Mouse (Mus musculus) limb, embryonic 11.5 days (tissue): ENCODE measurements around the gene Adm. TPM values are rescaled to one million over a fixed set of nuclear protein-coding genes. Genes with fewer than 3 reads are reported as not detected.
A peak's percentile ranks its signal among the peaks of the same experiment; 100 is the strongest.
"Not testable (repeated sequence)": the region's sequence is repeated elsewhere in the genome, so short reads cannot be mapped to it uniquely, and the experiment has no call there.

Source experiments
- ATAC-seq: fragments of 200-750 bp; cut with Nextera tagmentation; 2 replicates; pipeline ENCODE4 v1.8.0; 2017; ENCODE audit warnings: low read depth; ENCODE audit not compliant: insufficient number of reproducible peaks, low FRiP score, low TSS enrichment
- DNase-seq: peaks from one replicate; pipeline ENCODE4 v3.0.0-alpha.2; 2015; ENCODE audit warnings: low spot score
- H3K27ac ChIP-seq: fragments of 300-500 bp; sonication (generic); replicated peaks from 2 replicates; pipeline ENCODE4 v1.5.1; 2014; ENCODE audit warnings: low read depth, mild to moderate bottlenecking, low read length
- H3K27me3 ChIP-seq: fragments of 300-500 bp; sonication (generic); 2 replicates; pipeline ENCODE4 v1.6.1; 2014; ENCODE audit warnings: mild to moderate bottlenecking, low read length, mixed read lengths; ENCODE audit not compliant: control insufficient read depth, insufficient read depth
- H3K36me3 ChIP-seq: fragments of 300-500 bp; sonication (generic); 2 replicates; pipeline ENCODE4 v1.6.1; 2014; ENCODE audit warnings: mild to moderate bottlenecking, low read length, moderate library complexity, mixed read lengths; ENCODE audit not compliant: control insufficient read depth, insufficient read depth
- H3K4me1 ChIP-seq: fragments of 300-500 bp; sonication (generic); 2 replicates; pipeline ENCODE4 v1.6.1; 2014; ENCODE audit warnings: low read length, mixed read lengths; ENCODE audit not compliant: control insufficient read depth, insufficient read depth
- H3K4me2 ChIP-seq: fragments of 300-500 bp; sonication (generic); 2 replicates; pipeline ENCODE4 v1.6.1; 2014; ENCODE audit warnings: low read depth, mild to moderate bottlenecking, moderate library complexity; ENCODE audit not compliant: severe bottlenecking
- H3K4me3 ChIP-seq: fragments of 300-500 bp; sonication (generic); 2 replicates; pipeline ENCODE4 v1.5.1; 2014; ENCODE audit warnings: low read depth, low read length
- H3K9ac ChIP-seq: fragments of 300-500 bp; sonication (generic); 2 replicates; pipeline ENCODE4 v1.6.1; 2014; ENCODE audit warnings: mild to moderate bottlenecking, low read length
- H3K9me3 ChIP-seq: fragments of 300-500 bp; sonication (generic); 2 replicates; pipeline ENCODE4 v1.6.1; 2016; ENCODE audit warnings: low read length; ENCODE audit not compliant: control insufficient read depth
- WGBS: fragments of 180-500 bp; shearing (Covaris S2); extraction: QIAGEN DNeasy Blood & Tissue Kit; methylation state at CpG from one replicate; pipeline ENCODE4 v1.1.7; 2014; 5-methylcytosine and 5-hydroxymethylcytosine counted together
- polyA plus RNA-seq: library from polyadenylated mRNA; unstranded; fragments of >200 nt; fragmentation: Nextera tagmentation; extraction: Ambion mirVana; gene quantifications from 2 replicates; pipeline ENCODE4 v1.2.1, GENCODE M21; 2014

The Adm gene
- polyA plus RNA-seq, result 1.4 and 1.7 TPM in 2 replicates

DNA sequence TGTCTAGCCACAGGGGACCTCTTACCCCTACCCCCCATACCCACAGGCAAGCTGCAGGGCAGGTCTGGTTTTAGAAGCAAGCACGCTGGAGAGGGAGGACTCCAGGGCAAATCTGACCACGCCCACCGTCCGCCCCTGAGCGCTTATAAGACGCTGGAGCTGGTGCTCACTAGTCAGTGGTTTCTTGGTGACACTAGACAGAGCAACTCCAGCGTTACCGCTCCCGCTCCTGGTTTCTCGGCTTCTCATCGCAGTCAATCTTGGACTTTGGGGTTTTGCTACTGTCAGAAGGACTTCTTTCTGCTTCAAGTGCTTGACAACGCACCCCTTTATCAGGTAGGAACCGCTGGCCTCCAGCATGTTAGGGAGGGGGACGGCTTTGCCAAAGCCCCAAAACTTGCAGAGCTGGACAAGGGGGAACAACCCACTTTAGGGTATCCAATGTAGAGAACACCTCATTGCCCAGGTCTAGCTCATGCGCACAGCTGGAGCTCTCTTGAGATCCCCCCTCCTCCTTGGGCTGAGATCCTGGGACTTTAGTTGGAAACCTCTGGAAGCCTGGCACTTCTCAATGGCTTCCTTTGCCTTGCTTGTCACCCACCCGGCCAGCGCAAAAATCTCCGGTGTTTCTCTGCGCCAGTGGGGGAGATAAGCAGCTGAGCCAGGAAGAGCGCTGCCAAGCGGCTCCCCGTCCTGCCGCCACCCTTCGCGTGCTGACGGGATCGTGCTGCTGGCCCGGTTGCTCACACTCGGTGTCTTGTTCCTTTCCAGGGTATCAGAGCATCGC is at the start of gene Adm:
TSS of gene Adm (plus strand) at position 176 of the 787 bp plus-strand sequence.
- peaks cover 50% of the 10 kb centered on the region for H3K27me3 ChIP-seq
- under 1% methylated on average over 30 of the region's 30 CpGs for WGBS
- peaks cover 10% of the 10 kb centered on the region for H3K4me1 ChIP-seq
- ATAC-seq (peak; percentile 49; the same call in 1 of the 2 replicates), DNase-seq (peak; percentile 78)
- H3K9me3 ChIP-seq, result no peaks in the 10 kb centered on the region
- no peak within 1 kb of the TSS for H3K27ac ChIP-seq
- H3K36me3 ChIP-seq, result no peaks in the 10 kb centered on the region
- H3K4me3 ChIP-seq, result peak within 1 kb of the TSS; percentile 35
- peak within 1 kb of the TSS; percentile 27; the same call in 1 of the 2 replicates for H3K9ac ChIP-seq
- peak within 1 kb of the TSS; percentile 79 for H3K4me2 ChIP-seq

DNA sequence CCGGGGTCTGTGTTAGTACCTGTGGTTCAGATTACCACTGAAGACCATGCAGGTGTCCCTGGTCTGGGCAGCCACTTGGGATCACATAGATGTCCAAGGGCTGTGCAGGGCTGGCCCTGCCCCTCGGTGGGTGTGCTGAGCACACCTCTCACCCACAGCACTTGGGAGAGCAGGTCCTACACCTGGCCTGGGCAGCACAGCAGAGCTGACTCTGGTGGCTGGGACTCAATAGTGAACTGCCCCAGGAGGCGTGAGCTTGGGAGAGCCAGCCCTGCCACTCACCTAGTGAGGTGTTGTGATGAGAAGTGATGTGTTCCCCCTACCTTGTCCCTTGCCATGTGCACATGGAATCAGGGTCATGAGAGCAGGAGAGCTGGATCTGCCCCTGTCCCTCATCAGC is 43.8 kb upstream of the Adm start:
- DNase-seq (no peak), ATAC-seq (peak; percentile 13; the same call in 1 of the 2 replicates)
- Histone ChIP-seq H3K4me2 (no peak overlapping the region), H3K9ac (no peak overlapping the region), H3K9me3 (no peaks in the 10 kb centered on the region), H3K36me3 (no peaks in the 10 kb centered on the region), H3K27me3 (no peaks in the 10 kb centered on the region), H3K4me3 (no peak overlapping the region), H3K27ac (no peak overlapping the region), H3K4me1 (no peaks in the 10 kb centered on the region)
- 95% methylated on average over 3 of the region's 3 CpGs for WGBS

DNA sequence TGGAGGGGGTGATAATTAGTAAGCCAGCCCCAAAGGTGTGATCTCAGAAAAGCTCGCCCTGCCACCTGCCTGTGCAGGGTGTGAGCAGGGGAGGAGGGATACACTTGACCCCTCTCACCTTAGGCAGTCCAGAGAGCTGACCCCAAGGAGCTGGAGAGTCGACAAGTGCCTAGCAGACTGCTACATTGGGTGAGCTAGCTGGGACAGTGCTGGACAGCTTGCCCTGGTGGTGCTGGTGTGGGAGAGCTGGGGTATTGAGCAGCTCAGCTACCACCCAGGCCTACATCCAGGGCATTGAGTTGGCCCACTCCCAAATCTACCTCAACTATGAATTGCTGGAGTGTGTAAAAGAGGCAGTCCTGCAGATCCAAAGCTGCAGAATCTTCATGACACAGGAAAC is 43.3 kb upstream of the Adm start:
- WGBS, result 63% methylated on average over 2 of the region's 2 CpGs
- ATAC-seq (no peak; the same call in 1 of the 2 replicates), DNase-seq (no peak)
- Histone ChIP-seq H3K4me1 (no peaks in the 10 kb centered on the region), H3K9ac (no peak overlapping the region), H3K4me2 (no peak overlapping the region), H3K36me3 (no peaks in the 10 kb centered on the region), H3K9me3 (no peaks in the 10 kb centered on the region), H3K27ac (no peak overlapping the region), H3K4me3 (no peak overlapping the region), H3K27me3 (no peaks in the 10 kb centered on the region)

DNA sequence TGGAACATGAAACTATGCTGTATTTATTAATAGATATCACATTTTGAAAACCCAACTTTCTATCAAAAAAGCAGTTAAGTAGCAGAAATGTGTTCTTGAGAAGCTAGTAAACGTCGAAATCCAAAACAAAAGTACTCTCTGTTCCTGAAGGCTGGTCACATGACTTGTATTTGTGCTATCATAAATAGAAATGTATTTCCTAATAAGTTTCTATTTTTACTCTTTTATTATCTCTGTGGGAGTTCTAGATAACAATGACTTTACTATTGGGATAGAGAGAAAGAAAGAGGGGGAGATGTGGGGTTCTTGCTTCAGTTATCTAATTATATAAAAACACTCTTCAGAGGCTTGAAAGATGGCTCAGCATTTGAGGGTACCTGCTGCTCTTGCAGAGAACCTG is 42.2 kb upstream of the Adm start:
- no peak overlapping the region for H3K27ac ChIP-seq
- 87% methylated on average over 2 of the region's 2 CpGs for WGBS
- ATAC-seq (no peak), DNase-seq (no peak)
- no peak overlapping the region for H3K4me3 ChIP-seq
- no peaks in the 10 kb centered on the region for H3K27me3 ChIP-seq
- no peaks in the 10 kb centered on the region for H3K36me3 ChIP-seq
- H3K4me2 ChIP-seq, result no peak overlapping the region
- H3K9me3 ChIP-seq, result no peaks in the 10 kb centered on the region
- H3K9ac ChIP-seq, result no peak overlapping the region
- H3K4me1 ChIP-seq, result no peaks in the 10 kb centered on the region

DNA sequence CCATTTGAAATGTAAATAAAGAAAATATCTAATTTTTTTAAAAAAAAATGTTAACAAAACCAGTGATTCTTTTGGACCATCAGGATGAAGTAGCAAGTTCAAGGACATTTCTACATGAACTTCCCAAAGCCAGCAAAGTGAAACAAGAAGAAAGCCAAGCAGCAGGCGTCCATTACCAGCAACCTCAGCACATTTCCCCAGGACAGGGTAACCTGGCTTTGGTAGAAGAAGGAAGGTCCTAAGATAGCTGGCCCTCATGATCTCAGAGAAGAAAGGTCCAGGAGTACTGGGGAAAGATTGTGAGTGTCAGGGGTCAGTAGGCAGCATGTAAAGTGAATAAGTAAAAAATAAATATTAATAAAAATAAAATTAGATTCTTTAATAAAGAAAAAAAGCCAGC is 39.7 kb upstream of the Adm start:
- ATAC-seq, result no peak
- no peak overlapping the region for H3K4me2 ChIP-seq
- 78% methylated on average over 1 of the region's 1 CpGs for WGBS
- H3K9ac ChIP-seq, result no peak overlapping the region
- H3K36me3 ChIP-seq, result no peaks in the 10 kb centered on the region
- H3K4me1 ChIP-seq, result no peaks in the 10 kb centered on the region
- no peak for DNase-seq
- H3K27me3 ChIP-seq, result no peaks in the 10 kb centered on the region
- no peak overlapping the region for H3K4me3 ChIP-seq
- no peak overlapping the region for H3K27ac ChIP-seq
- no peaks in the 10 kb centered on the region for H3K9me3 ChIP-seq

DNA sequence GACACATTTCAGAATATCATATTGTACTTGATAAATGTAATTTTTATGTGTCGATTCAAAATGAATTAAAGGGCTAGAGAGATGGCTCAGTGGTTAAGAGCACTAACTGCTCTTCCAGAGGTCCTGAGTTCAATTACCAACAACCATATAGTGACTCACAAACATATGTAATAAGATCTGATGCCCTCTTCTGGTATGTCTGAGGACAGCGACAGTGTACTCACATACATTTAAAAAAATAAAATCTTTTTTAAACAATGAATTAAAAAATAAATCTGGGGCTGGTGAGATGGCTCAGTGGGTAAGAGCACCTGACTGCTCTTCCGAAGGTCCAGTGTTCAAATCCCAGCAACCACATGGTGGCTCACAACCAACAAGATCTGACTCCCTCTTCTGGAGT is 33.5 kb upstream of the Adm start:
- not testable (repeated sequence) for H3K4me1 ChIP-seq, H3K4me3 ChIP-seq, H3K27me3 ChIP-seq, H3K4me2 ChIP-seq, H3K9ac ChIP-seq, DNase-seq, ATAC-seq, H3K9me3 ChIP-seq, H3K27ac ChIP-seq, H3K36me3 ChIP-seq
- WGBS, result 91% methylated on average over 3 of the region's 3 CpGs

DNA sequence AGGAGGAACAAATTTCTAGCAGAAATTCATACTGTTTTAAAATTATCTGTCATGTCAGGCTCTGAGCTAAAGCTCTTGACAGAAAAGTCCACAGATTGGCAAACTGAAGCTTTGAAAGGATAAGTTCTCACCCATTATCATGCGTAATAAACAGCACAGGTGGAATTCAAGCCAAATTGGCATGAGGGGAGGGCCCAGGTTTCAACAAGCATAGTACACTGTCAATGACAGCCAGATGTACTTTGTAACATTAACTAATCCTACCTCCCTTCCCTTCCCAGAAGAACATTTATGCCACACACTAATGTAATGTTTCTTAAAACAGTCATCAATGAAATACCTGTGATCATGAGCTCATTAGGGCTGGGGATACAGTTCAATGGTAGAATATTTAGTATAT is 30.3 kb upstream of the Adm start:
- WGBS, result 94% methylated on average over 1 of the region's 1 CpGs
- no peaks in the 10 kb centered on the region for H3K27me3 ChIP-seq
- no peak overlapping the region for H3K4me3 ChIP-seq
- DNase-seq (no peak), ATAC-seq (no peak)
- no peaks in the 10 kb centered on the region for H3K4me1 ChIP-seq
- no peaks in the 10 kb centered on the region for H3K9me3 ChIP-seq
- no peak overlapping the region for H3K27ac ChIP-seq
- H3K36me3 ChIP-seq, result no peaks in the 10 kb centered on the region
- H3K4me2 ChIP-seq, result no peak overlapping the region
- no peak overlapping the region for H3K9ac ChIP-seq

DNA sequence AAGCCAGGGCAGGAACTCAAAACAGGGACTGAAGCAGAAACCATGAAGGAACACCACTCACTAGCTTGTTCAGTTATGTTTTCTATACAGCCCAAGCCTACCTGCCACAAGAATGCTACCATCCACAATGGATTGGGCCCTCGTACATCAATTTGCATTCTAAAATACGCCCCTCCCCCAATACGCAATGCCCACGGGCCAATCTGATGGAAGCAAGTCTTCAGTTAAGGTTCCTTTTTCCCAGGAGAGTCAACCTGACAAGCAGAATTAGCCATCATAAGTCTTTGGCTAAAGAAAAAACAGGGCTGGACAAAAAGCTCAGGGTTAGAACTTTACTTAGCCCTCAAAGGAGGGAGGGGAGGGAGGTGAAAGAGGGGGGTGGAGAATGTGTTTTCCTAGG is 22.0 kb upstream of the Adm start:
- DNase-seq (no peak), ATAC-seq (no peak)
- Histone ChIP-seq H3K27me3 (no peaks in the 10 kb centered on the region), H3K4me3 (no peak overlapping the region), H3K9me3 (no peaks in the 10 kb centered on the region), H3K36me3 (no peaks in the 10 kb centered on the region), H3K4me1 (no peaks in the 10 kb centered on the region), H3K9ac (no peak overlapping the region), H3K4me2 (no peak overlapping the region), H3K27ac (no peak overlapping the region)
- WGBS, result 81% methylated on average over 4 of the region's 4 CpGs

DNA sequence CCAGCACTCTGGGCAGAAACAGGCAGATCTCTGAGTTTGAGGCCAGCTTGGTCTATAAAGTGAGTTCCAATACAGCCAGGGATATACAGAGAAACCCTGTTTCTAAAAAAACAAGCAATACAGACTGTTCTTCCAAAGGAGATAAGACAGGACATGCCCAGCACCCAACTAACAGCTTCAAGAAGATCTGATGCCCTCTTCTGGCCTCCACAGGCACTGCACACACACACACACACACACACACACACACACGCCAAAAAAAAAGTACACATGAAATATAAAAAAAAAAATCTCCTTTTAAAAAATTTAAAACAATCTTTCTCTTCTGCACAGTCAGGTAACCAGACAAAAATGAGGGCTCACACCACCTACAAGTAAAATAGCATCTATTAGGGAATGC is 20.6 kb upstream of the Adm start:
- Histone ChIP-seq H3K9ac (no peak overlapping the region), H3K4me3 (no peak overlapping the region), H3K36me3 (no peaks in the 10 kb centered on the region), H3K4me2 (no peak overlapping the region), H3K27me3 (no peaks in the 10 kb centered on the region), H3K27ac (no peak overlapping the region), H3K4me1 (no peaks in the 10 kb centered on the region), H3K9me3 (no peaks in the 10 kb centered on the region)
- DNase-seq (no peak), ATAC-seq (no peak)
- WGBS, result 87% methylated on average over 1 of the region's 1 CpGs
